Mouse (Mus musculus) liver, embryonic 13.5 days (tissue): ENCODE measurements at regions not wholly inside any gene's neighbourhood (a gene's known extent, or its start where the extent isn't known, plus 50 kb on each side); places are given as distances from the start of the nearest gene placed in this dataset.
A peak's percentile ranks its signal among the peaks of the same experiment; 100 is the strongest.
"Not testable (repeated sequence)": the region's sequence is repeated elsewhere in the genome, so short reads cannot be mapped to it uniquely, and the experiment has no call there.

Experiments
- ATAC-seq: fragments of 200-750 bp; cut with Nextera tagmentation; 2 replicates; pipeline ENCODE4 v1.8.0; 2017; ENCODE audit warnings: low read depth, mild to moderate bottlenecking, moderate number of reproducible peaks, moderate library complexity
- DNase-seq: peaks from one replicate; pipeline ENCODE4 v3.0.0; 2022
- H3K27ac ChIP-seq: fragments of 300-500 bp; sonication (generic); 2 replicates; pipeline ENCODE4 v1.5.1; 2015; ENCODE audit warnings: moderate library complexity, mild to moderate bottlenecking, inconsistent platforms
- H3K27me3 ChIP-seq: fragments of 300-500 bp; sonication (generic); 2 replicates; pipeline ENCODE4 v1.6.1; 2015; ENCODE audit warnings: mild to moderate bottlenecking, inconsistent platforms
- H3K36me3 ChIP-seq: fragments of 300-500 bp; sonication (generic); 2 replicates; pipeline ENCODE4 v1.6.1; 2015; ENCODE audit warnings: mild to moderate bottlenecking, inconsistent platforms
- H3K4me1 ChIP-seq: fragments of 300-500 bp; sonication (generic); replicated peaks from 2 replicates; pipeline ENCODE4 v1.6.1; 2015; ENCODE audit warnings: inconsistent platforms
- H3K4me2 ChIP-seq: fragments of 300-500 bp; sonication (generic); 2 replicates; pipeline ENCODE4 v1.6.1; 2015; ENCODE audit warnings: inconsistent platforms, mild to moderate bottlenecking, moderate library complexity
- H3K4me3 ChIP-seq: fragments of 300-500 bp; sonication (generic); replicated peaks from 2 replicates; pipeline ENCODE4 v1.5.1; 2015; ENCODE audit warnings: mild to moderate bottlenecking, inconsistent platforms
- H3K9ac ChIP-seq: fragments of 300-500 bp; sonication (generic); 2 replicates; pipeline ENCODE4 v1.6.1; 2015; ENCODE audit warnings: mild to moderate bottlenecking, inconsistent platforms
- H3K9me3 ChIP-seq: fragments of 300-500 bp; sonication (generic); replicated peaks from 2 replicates; pipeline ENCODE4 v1.6.1; 2016; ENCODE audit warnings: inconsistent platforms
- WGBS: fragments of 180-500 bp; shearing (Covaris S2); methylation state at CpG from one replicate; pipeline ENCODE4 v1.1.7; 2015; ENCODE audit not compliant: insufficient replicate concordance; 5-methylcytosine and 5-hydroxymethylcytosine counted together

- not testable (repeated sequence) for H3K27ac ChIP-seq, H3K9ac ChIP-seq, H3K4me1 ChIP-seq, H3K9me3 ChIP-seq, H3K36me3 ChIP-seq, H3K27me3 ChIP-seq, H3K4me2 ChIP-seq, ATAC-seq, DNase-seq, H3K4me3 ChIP-seq
- 43% methylated on average over 2 of the region's 7 CpGs for WGBS
Measured at GRCm38 (mm10) chr6:47679946-47680345, 84.8 kb upstream of the Ezh2 start.

GRCm38 (mm10) chr6:47672741-47673140 is 77.6 kb upstream of the Ezh2 start:
- not testable (repeated sequence) for H3K27ac ChIP-seq, H3K27me3 ChIP-seq, H3K9ac ChIP-seq, H3K4me1 ChIP-seq, ATAC-seq, DNase-seq, H3K36me3 ChIP-seq, H3K9me3 ChIP-seq
- peak overlapping the region; percentile 52 for H3K4me2 ChIP-seq
- WGBS = 6% methylated on average over 6 of the region's 33 CpGs
- peak overlapping the region; percentile 32; the same call in 1 of the 2 replicates for H3K4me3 ChIP-seq

GRCm38 (mm10) chr6:47652880-47653279 is 57.7 kb upstream of the Ezh2 start:
- not testable (repeated sequence) for DNase-seq
- 59% methylated on average over 3 of the region's 3 CpGs for WGBS

GRCm38 (mm10) chr6:47651385-47651718 is 56.2 kb upstream of the Ezh2 start:
- peaks cover 18% of the 10 kb centered on the region; the same call in 1 of the 2 replicates for H3K4me1 ChIP-seq
- H3K27me3 ChIP-seq, H3K9me3 ChIP-seq, H3K27ac ChIP-seq, H3K36me3 ChIP-seq, DNase-seq: not testable (repeated sequence)
- H3K9ac ChIP-seq = peak overlapping the region; percentile 74
- H3K4me3 ChIP-seq = peak overlapping the region; percentile 70
- peak; percentile 19; the same call in 1 of the 2 replicates for ATAC-seq
- WGBS = under 1% methylated on average over 22 of the region's 23 CpGs
- peak overlapping the region; percentile 90 for H3K4me2 ChIP-seq

More at GRCm38 (mm10) chr6:47652880-47653279, 57.7 kb upstream of the Ezh2 start:
- H3K4me2 ChIP-seq, H3K9me3 ChIP-seq, ATAC-seq, H3K27me3 ChIP-seq, H3K27ac ChIP-seq, H3K9ac ChIP-seq, H3K4me3 ChIP-seq, H3K36me3 ChIP-seq: not testable (repeated sequence)
- peaks cover 18% of the 10 kb centered on the region; the same call in 1 of the 2 replicates for H3K4me1 ChIP-seq

- WGBS = 2% methylated on average over 46 of the region's 46 CpGs
- H3K27ac ChIP-seq = no peak overlapping the region; the same call in 1 of the 2 replicates
Measured at GRCm38 (mm10) chr6:47650463-47651384, 55.6 kb upstream of the Ezh2 start.

GRCm38 (mm10) chr6:47649961-47650360 is 54.8 kb upstream of the Ezh2 start:
- Histone ChIP-seq H3K36me3 (no peaks in the 10 kb centered on the region), H3K4me1 (peaks cover 18% of the 10 kb centered on the region; the same call in 1 of the 2 replicates), H3K27me3 (0 out of 2 replicates have a peak, but pooled peaks cover 3% of the 10 kb centered on the region), H3K4me3 (no peak overlapping the region), H3K9ac (no peak overlapping the region), H3K27ac (no peak overlapping the region), H3K9me3 (no peaks in the 10 kb centered on the region), H3K4me2 (peak overlapping the region; percentile 90; the same call in 1 of the 2 replicates)
- ATAC-seq = no peak
- 77% methylated on average over 6 of the region's 6 CpGs for WGBS
- DNase-seq = no peak

More at GRCm38 (mm10) chr6:47650463-47651384, 55.6 kb upstream of the Ezh2 start:
- 0 out of 2 replicates have a peak, but pooled peaks cover 3% of the 10 kb centered on the region for H3K27me3 ChIP-seq
- H3K9ac ChIP-seq = peak overlapping the region; percentile 74
- DNase-seq = peak; percentile 80
- no peaks in the 10 kb centered on the region for H3K9me3 ChIP-seq
- peak; percentile 90 for ATAC-seq
- H3K4me3 ChIP-seq = peak overlapping the region; percentile 70
- H3K4me2 ChIP-seq = peak overlapping the region; percentile 90
- H3K4me1 ChIP-seq = peaks cover 18% of the 10 kb centered on the region; the same call in 1 of the 2 replicates
- no peaks in the 10 kb centered on the region for H3K36me3 ChIP-seq

- no peak overlapping the region for H3K4me2 ChIP-seq
- 0 out of 2 replicates have a peak, but pooled peaks cover 3% of the 10 kb centered on the region for H3K27me3 ChIP-seq
- peaks cover 18% of the 10 kb centered on the region; the same call in 1 of the 2 replicates for H3K4me1 ChIP-seq
- H3K27ac ChIP-seq = no peak overlapping the region
- 37% methylated on average over 5 of the region's 5 CpGs for WGBS
- H3K9ac ChIP-seq = no peak overlapping the region
- no peak overlapping the region for H3K4me3 ChIP-seq
- H3K9me3 ChIP-seq = no peaks in the 10 kb centered on the region
- no peaks in the 10 kb centered on the region for H3K36me3 ChIP-seq
- ATAC-seq = no peak
- DNase-seq = no peak
Measured at GRCm38 (mm10) chr6:47649451-47649931, 54.4 kb upstream of the Ezh2 start.

GRCm38 (mm10) chr6:47648899-47649298 is 53.8 kb upstream of the Ezh2 start:
- no peaks in the 10 kb centered on the region for H3K9me3 ChIP-seq
- no peak overlapping the region for H3K4me3 ChIP-seq
- H3K4me2 ChIP-seq = no peak overlapping the region
- no peak overlapping the region for H3K9ac ChIP-seq
- H3K36me3 ChIP-seq = no peaks in the 10 kb centered on the region
- no peak for DNase-seq
- 0 out of 2 replicates have a peak, but pooled peaks cover 3% of the 10 kb centered on the region for H3K27me3 ChIP-seq
- H3K4me1 ChIP-seq = peaks cover 18% of the 10 kb centered on the region; the same call in 1 of the 2 replicates
- ATAC-seq = no peak
- WGBS = 58% methylated on average over 5 of the region's 5 CpGs
- no peak overlapping the region for H3K27ac ChIP-seq

- H3K27ac ChIP-seq = no peak overlapping the region
- H3K9me3 ChIP-seq = no peaks in the 10 kb centered on the region
- H3K36me3 ChIP-seq = no peaks in the 10 kb centered on the region
- ATAC-seq (no peak), DNase-seq (no peak)
- 0 out of 2 replicates have a peak, but pooled peaks cover 3% of the 10 kb centered on the region for H3K27me3 ChIP-seq
- peaks cover 18% of the 10 kb centered on the region; the same call in 1 of the 2 replicates for H3K4me1 ChIP-seq
- WGBS = 72% methylated on average over 7 of the region's 7 CpGs
- H3K4me2 ChIP-seq = no peak overlapping the region
- H3K9ac ChIP-seq = no peak overlapping the region
- no peak overlapping the region for H3K4me3 ChIP-seq
Measured at GRCm38 (mm10) chr6:47648316-47648715, 53.2 kb upstream of the Ezh2 start.

GRCm38 (mm10) chr6:47647876-47648275 is 52.7 kb upstream of the Ezh2 start:
- no peak for ATAC-seq
- 61% methylated on average over 8 of the region's 8 CpGs for WGBS
- Histone ChIP-seq H3K4me1 (peaks cover 18% of the 10 kb centered on the region; the same call in 1 of the 2 replicates), H3K27me3 (0 out of 2 replicates have a peak, but pooled peaks cover 3% of the 10 kb centered on the region), H3K9ac (no peak overlapping the region), H3K27ac (no peak overlapping the region), H3K9me3 (no peaks in the 10 kb centered on the region), H3K4me3 (no peak overlapping the region), H3K36me3 (no peaks in the 10 kb centered on the region), H3K4me2 (no peak overlapping the region)
- DNase-seq = no peak
